Mouse (Mus musculus) kidney, embryonic 14.5 days (tissue): ENCODE measurements around the gene Bpifb9a. TPM values are rescaled to one million over a fixed set of nuclear protein-coding genes. Genes with fewer than 3 reads are reported as not detected.
"Not testable (repeated sequence)": the region's sequence is repeated elsewhere in the genome, so short reads cannot be mapped to it uniquely, and the experiment has no call there.

Experiments
- ATAC-seq: fragments of 200-750 bp; cut with Nextera tagmentation; 2 replicates; pipeline ENCODE4 v1.8.0; 2017; ENCODE audit warnings: moderate number of reproducible peaks, mild to moderate bottlenecking, moderate TSS enrichment, moderate library complexity; ENCODE audit not compliant: low FRiP score, low TSS enrichment
- H3K27ac ChIP-seq: fragments of 300-500 bp; sonication (generic); 2 replicates; pipeline ENCODE4 v1.5.1; 2014; ENCODE audit warnings: low read depth, mild to moderate bottlenecking, low read length, moderate library complexity, mixed read lengths
- H3K27me3 ChIP-seq: fragments of 300-500 bp; sonication (generic); 2 replicates; pipeline ENCODE4 v1.6.1; 2014; ENCODE audit warnings: mild to moderate bottlenecking, low read length; ENCODE audit not compliant: control insufficient read depth, insufficient read depth
- H3K36me3 ChIP-seq: fragments of 300-500 bp; sonication (generic); 2 replicates; pipeline ENCODE4 v1.6.1; 2014; ENCODE audit warnings: low read length, mixed read lengths; ENCODE audit not compliant: control insufficient read depth, insufficient read depth
- H3K4me1 ChIP-seq: fragments of 300-500 bp; sonication (generic); 2 replicates; pipeline ENCODE4 v1.6.1; 2014; ENCODE audit warnings: low read length, mixed read lengths; ENCODE audit not compliant: control insufficient read depth, insufficient read depth
- H3K4me2 ChIP-seq: fragments of 300-500 bp; sonication (generic); replicated peaks from 2 replicates; pipeline ENCODE4 v1.6.1; 2014; ENCODE audit warnings: low read depth, mild to moderate bottlenecking, low read length
- H3K4me3 ChIP-seq: fragments of 300-500 bp; sonication (generic); 2 replicates; pipeline ENCODE4 v1.5.1; 2014; ENCODE audit warnings: mild to moderate bottlenecking, low read length
- H3K9ac ChIP-seq: fragments of 300-500 bp; sonication (generic); 2 replicates; pipeline ENCODE4 v1.6.1; 2014; ENCODE audit warnings: low read depth, mild to moderate bottlenecking, low read length, moderate library complexity
- H3K9me3 ChIP-seq: fragments of 300-500 bp; sonication (generic); 2 replicates; pipeline ENCODE4 v1.6.1; 2016; ENCODE audit warnings: low read length; ENCODE audit not compliant: control insufficient read depth
- whole genome bisulfite sequencing: fragments of 180-500 bp; shearing (Covaris S2); extraction: QIAGEN DNeasy Blood & Tissue Kit; methylation state at CpG from one replicate; pipeline ENCODE4 v1.1.7; 2014; 5-methylcytosine and 5-hydroxymethylcytosine counted together
- polyA plus RNA-seq: library from polyadenylated mRNA; unstranded; fragments of >200 nt; fragmentation: Nextera tagmentation; extraction: Ambion mirVana; gene quantifications from 2 replicates; pipeline ENCODE4 v1.2.1, GENCODE M21; 2014

Bpifb9a gene
- not detected in 2 replicates for polyA plus RNA-seq

- H3K4me3 ChIP-seq, H3K9me3 ChIP-seq, H3K9ac ChIP-seq, H3K36me3 ChIP-seq, H3K4me1 ChIP-seq, ATAC-seq, H3K27me3 ChIP-seq, H3K4me2 ChIP-seq, H3K27ac ChIP-seq: not testable (repeated sequence)
- WGBS = 79% methylated on average over 5 of the region's 5 CpGs
These were observed at the start of gene Bpifb9a for GRCm38 (mm10) chr2:154257554-154257953. TSS of gene Bpifb9a (plus strand) at chr2:154257854.

- WGBS = 16% methylated on average over 3 of the region's 3 CpGs
- no peaks in the 10 kb centered on the region for H3K4me1 ChIP-seq
- H3K9me3 ChIP-seq = no peaks in the 10 kb centered on the region
- no peak overlapping the region for H3K4me3 ChIP-seq
- H3K36me3 ChIP-seq = no peaks in the 10 kb centered on the region
- no peak for ATAC-seq
- no peak overlapping the region for H3K27ac ChIP-seq
- no peak overlapping the region for H3K9ac ChIP-seq
- H3K27me3 ChIP-seq = no peaks in the 10 kb centered on the region
- no peak overlapping the region for H3K4me2 ChIP-seq
These were observed 48.5 kb upstream of the Bpifb9a start for GRCm38 (mm10) chr2:154209112-154209511.

GRCm38 (mm10) chr2:154211121-154211520 is 46.5 kb upstream of the Bpifb9a start:
- Histone ChIP-seq H3K4me3 (no peak overlapping the region), H3K4me1 (no peaks in the 10 kb centered on the region), H3K9ac (no peak overlapping the region), H3K36me3 (no peaks in the 10 kb centered on the region), H3K27me3 (no peaks in the 10 kb centered on the region), H3K4me2 (no peak overlapping the region), H3K27ac (no peak overlapping the region), H3K9me3 (no peaks in the 10 kb centered on the region)
- ATAC-seq = no peak
- WGBS = 48% methylated on average over 1 of the region's 1 CpGs

DNA sequence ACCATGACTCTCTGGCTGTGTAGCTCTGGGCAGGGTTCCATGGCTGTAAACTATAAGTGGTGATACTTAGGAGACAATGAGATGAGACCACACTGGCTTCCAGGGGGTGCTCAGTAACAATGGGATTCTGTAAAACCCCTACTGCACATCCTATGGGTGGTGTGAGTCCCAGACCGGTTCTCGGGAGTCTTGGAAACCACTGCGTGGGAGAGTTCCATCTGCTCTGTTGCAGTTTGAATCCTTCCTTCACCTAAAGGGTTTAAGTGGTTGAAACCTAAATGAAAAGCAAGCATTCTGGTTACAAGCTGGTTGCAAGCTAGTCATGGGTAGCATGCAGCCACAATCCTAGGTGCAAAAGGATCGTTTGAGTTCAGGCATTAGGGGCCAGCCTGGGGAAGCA is 45.8 kb upstream of the Bpifb9a start:
- Histone ChIP-seq H3K9me3 (no peaks in the 10 kb centered on the region), H3K27me3 (no peaks in the 10 kb centered on the region), H3K36me3 (no peaks in the 10 kb centered on the region), H3K4me2 (no peak overlapping the region), H3K4me1 (no peaks in the 10 kb centered on the region), H3K27ac (no peak overlapping the region), H3K4me3 (no peak overlapping the region), H3K9ac (no peak overlapping the region)
- no peak for ATAC-seq
- WGBS = 89% methylated on average over 4 of the region's 4 CpGs

DNA sequence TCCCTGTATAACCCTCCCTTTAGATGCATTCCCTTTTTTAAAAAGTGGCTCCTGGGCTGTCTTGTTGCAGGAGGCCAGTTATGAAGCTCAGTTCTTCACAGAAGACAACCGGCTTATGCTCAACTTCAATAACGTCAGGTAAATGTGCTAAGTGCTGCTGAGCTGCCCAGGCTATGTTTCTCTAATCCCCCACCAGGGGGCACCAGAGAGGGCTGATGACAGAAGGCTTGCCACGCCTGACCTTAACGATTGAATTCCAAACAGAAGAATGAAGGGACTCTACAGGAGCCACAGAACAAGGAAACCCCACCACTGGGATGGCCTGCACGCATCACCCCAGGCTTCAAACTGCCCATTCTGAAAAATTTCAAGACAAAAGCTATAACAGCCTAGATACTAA is 42.5 kb upstream of the Bpifb9a start:
- H3K27ac ChIP-seq = no peak overlapping the region
- H3K36me3 ChIP-seq = no peaks in the 10 kb centered on the region
- no peak overlapping the region for H3K4me3 ChIP-seq
- H3K4me1 ChIP-seq = no peaks in the 10 kb centered on the region
- no peaks in the 10 kb centered on the region for H3K9me3 ChIP-seq
- H3K4me2 ChIP-seq = no peak overlapping the region
- 0 out of 2 replicates have a peak, but pooled peaks have one; percentile 59 for ATAC-seq
- 19% methylated on average over 5 of the region's 5 CpGs for WGBS
- H3K9ac ChIP-seq = no peak overlapping the region
- H3K27me3 ChIP-seq = no peaks in the 10 kb centered on the region

DNA sequence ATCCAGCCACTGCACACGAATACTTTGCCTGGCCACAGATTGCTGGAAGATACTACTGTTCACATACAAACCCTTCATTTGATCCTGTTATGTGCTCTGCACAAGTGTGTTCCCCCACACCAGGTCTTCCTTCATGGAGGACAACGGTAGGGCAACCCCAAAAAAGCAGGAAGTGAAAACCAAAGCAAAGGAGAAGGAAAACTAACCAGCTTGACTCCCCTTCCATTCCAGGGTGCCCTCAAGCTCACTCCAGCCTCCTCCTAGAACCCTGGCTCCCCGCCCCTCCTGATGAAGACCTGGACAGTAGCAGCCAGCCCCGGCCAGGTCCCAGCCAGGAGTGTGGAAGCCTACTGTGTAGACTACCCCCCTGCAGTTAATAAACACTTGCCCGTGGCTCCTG is 37.7 kb upstream of the Bpifb9a start:
- no peaks in the 10 kb centered on the region for H3K27me3 ChIP-seq
- H3K4me3 ChIP-seq = no peak overlapping the region
- H3K4me1 ChIP-seq = peaks cover 10% of the 10 kb centered on the region
- no peak overlapping the region for H3K27ac ChIP-seq
- H3K36me3 ChIP-seq = no peaks in the 10 kb centered on the region
- H3K9ac ChIP-seq = no peak overlapping the region
- H3K4me2 ChIP-seq = no peak overlapping the region
- ATAC-seq = no peak
- WGBS = 77% methylated on average over 5 of the region's 5 CpGs
- H3K9me3 ChIP-seq = no peaks in the 10 kb centered on the region

GRCm38 (mm10) chr2:154223265-154223916 is 34.3 kb upstream of the Bpifb9a start, which contains the start of gene Bpifb5:
TSS of gene Bpifb5 (plus strand) at chr2:154223742.
- no peak within 1 kb of the TSS for H3K4me3 ChIP-seq
- H3K27me3 ChIP-seq = no peaks in the 10 kb centered on the region
- H3K27ac ChIP-seq = 0 out of 2 replicates have a peak within 1 kb of the TSS, but pooled peaks have one; percentile 14
- H3K36me3 ChIP-seq = no peaks in the 10 kb centered on the region
- ATAC-seq = peak; percentile 86
- H3K4me1 ChIP-seq = peaks cover 10% of the 10 kb centered on the region
- WGBS = 1% methylated on average over 14 of the region's 14 CpGs
- no peak within 1 kb of the TSS for H3K9ac ChIP-seq
- no peaks in the 10 kb centered on the region for H3K9me3 ChIP-seq
- H3K4me2 ChIP-seq = peak within 1 kb of the TSS; percentile 31

- H3K4me2 ChIP-seq = peak overlapping the region; percentile 31; the same call in 1 of the 2 replicates
- no peaks in the 10 kb centered on the region for H3K36me3 ChIP-seq
- no peak overlapping the region for H3K4me3 ChIP-seq
- WGBS = 6% methylated on average over 2 of the region's 2 CpGs
- no peaks in the 10 kb centered on the region for H3K9me3 ChIP-seq
- no peaks in the 10 kb centered on the region for H3K27me3 ChIP-seq
- H3K4me1 ChIP-seq = peaks cover 10% of the 10 kb centered on the region
- H3K27ac ChIP-seq = 0 out of 2 replicates have a peak overlapping the region, but pooled peaks have one; percentile 14
- ATAC-seq = peak; percentile 80
- no peak overlapping the region for H3K9ac ChIP-seq
These were observed 33.8 kb upstream of the Bpifb9a start for GRCm38 (mm10) chr2:154223917-154224273.

DNA sequence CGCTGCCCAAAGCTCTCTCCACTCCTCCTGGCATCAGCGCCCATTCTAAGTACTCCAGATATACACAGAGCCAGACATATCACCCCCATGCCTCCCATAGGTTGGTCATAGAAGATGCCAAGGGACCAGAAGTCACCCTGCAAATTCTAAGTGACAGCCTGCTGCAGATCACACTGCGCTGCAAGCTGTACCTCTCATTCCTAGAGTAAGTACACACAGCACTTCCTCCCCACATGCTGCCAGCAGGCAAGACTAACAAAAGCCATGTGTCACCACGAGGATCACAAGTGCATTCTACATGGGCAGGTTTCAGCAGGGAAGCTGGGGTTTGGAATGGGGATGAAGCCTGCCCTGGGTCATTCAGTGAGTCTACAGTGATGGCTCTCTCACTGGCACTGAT is 30.7 kb upstream of the Bpifb9a start:
- Histone ChIP-seq H3K4me3 (no peak overlapping the region), H3K9ac (no peak overlapping the region), H3K27me3 (no peaks in the 10 kb centered on the region), H3K27ac (no peak overlapping the region), H3K9me3 (no peaks in the 10 kb centered on the region), H3K4me2 (no peak overlapping the region), H3K4me1 (peaks cover 10% of the 10 kb centered on the region), H3K36me3 (no peaks in the 10 kb centered on the region)
- 69% methylated on average over 4 of the region's 4 CpGs for WGBS
- no peak for ATAC-seq
